Mouse (Mus musculus) embryonic fibroblast, embryonic 13.5 days (primary cell): Measurements from ENCODE around the gene Lasp1.

Source experiments
- CTCF ChIP-seq: IDR thresholded peaks from 2 replicates; pipeline ENCODE4 v1.5.1; 2011; ENCODE audit warnings: mild to moderate bottlenecking, control low read depth, low read length, moderate library complexity, borderline replicate concordance; ENCODE audit not compliant: insufficient read depth
- POLR2A ChIP-seq: IDR thresholded peaks from 2 replicates; pipeline ENCODE4 v1.6.1; 2011; ENCODE audit warnings: low read depth, mild to moderate bottlenecking, control low read depth, low read length, moderate library complexity

GRCm38 (mm10) chr11:97793165-97793564 lies 5.6 kb upstream of the Lasp1 start:
- no peak for TF ChIP-seq POLR2A
- no peak for TF ChIP-seq CTCF
